Mouse (Mus musculus) pancreas, adult 10 weeks (tissue): ENCODE data around the gene 2510039O18Rik. TPM values are rescaled to one million over a fixed set of nuclear protein-coding genes. Genes with fewer than 3 reads are reported as not detected.

Source experiments
- polyA plus RNA-seq: library from polyadenylated mRNA; stranded (reverse); fragments of 350-450 nt; fragmentation: Illumina TruSeq; extraction: RNeasy Lipid Tissue Mini Kit (QIAGEN cat#74804); gene quantifications from one replicate; pipeline ENCODE4 v1.2.3, GENCODE M21; 2015; ENCODE audit warnings: low read depth, low replicate concordance; ENCODE audit not compliant: insufficient read depth

Gene 2510039O18Rik
- 7.1 TPM for polyA plus RNA-seq

DNA sequence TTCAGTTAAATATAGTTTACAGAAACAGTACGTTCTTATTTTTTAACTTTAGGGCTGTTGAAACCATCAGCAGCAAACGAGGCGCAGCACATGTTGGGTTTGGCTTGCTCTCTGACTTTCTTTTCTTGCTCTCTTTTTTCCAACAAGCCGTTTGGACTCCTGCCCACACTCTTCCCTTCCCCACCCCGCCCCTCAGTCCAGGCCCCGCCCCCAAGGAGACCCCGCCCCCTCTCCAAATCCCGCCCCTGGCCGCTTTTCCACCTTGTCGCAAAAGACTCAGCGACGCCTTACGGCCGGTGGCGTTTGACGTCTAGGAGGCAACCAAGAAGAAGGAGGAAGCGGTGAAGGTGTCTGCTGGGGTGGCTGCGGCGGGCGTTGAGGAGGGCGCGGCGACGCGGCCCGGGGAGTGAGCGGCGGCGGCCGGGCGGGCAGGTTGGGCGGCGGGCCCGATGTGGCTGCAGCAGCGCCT is at the start of gene 2510039O18Rik:
2510039O18Rik (plus strand) TSS at position 320 of the 469 bp plus-strand sequence.

DNA sequence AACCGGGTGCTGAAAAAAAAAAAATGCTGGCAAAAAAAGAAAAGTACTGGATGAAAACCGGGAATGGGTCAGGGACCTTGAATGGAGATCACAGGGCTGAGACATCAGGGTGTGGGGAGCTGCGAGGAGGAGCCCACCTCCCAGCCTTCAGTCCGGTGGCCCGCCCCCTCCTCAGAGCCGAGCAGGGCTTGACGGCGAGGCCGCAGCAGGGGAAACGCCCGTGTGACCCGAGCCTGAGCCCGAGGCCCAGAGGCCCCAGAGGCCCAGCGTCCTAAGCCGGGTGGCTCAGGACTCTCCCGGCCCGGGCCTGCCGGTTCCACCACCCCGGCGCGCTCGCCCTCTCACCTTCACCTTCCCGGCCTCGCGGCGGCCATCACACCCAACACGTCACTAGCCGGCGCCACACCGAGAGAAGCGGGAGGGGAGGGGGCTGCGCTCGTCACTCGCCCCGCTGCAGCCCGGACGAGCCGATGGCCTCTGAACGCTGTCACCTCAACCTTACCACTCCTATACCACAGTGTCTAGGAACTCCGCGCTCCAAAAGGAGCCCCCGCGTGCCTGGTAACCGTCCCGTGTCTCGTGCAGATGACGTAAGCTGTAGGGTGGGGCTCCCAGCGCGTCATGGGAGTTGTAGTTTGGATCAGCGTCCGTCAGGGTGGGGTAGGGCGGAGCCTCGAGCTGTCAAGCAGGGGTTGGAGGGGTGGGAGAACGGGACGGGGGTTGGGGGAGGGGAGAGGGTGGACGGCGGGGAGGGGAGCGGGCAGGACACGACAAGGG is 36.2 kb upstream of the 2510039O18Rik start, which contains the start of gene Mfn2:
Mfn2 (minus strand) TSS at position 392 of the 777 bp plus-strand sequence.

DNA sequence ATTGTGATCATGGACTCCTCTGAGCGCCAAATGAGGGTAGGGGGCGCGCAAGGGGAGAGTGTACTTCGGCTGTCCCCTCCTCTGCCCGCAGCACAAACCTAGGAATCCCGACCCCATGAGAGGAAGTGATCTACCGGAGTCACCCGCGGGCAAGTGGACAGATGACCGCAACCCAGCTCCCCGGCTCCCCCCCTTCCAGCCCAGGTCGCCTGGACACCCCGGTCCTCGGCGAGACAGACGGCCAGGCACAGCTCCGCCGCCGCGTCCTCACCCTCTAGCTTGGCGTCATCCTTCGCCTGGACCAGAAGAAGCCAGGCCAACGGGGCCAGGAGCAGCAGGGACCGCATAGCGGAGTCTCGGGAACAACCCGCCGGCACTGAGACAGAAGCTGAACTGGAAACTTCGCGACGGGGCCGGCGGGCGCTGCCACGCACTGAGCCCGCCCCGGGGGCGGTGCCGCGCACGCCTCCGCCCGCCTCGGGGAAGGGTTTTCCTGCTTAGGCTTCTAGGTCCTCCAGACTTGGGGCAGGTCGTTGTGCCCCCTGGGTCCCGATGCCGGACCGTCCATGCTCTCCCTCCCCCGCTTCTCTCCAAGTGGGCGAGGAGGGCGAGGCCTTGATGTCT is 4.3 kb upstream of the 2510039O18Rik start, which contains the start of gene Plod1:
Plod1 (minus strand) TSS at position 437 of the 624 bp plus-strand sequence.

DNA sequence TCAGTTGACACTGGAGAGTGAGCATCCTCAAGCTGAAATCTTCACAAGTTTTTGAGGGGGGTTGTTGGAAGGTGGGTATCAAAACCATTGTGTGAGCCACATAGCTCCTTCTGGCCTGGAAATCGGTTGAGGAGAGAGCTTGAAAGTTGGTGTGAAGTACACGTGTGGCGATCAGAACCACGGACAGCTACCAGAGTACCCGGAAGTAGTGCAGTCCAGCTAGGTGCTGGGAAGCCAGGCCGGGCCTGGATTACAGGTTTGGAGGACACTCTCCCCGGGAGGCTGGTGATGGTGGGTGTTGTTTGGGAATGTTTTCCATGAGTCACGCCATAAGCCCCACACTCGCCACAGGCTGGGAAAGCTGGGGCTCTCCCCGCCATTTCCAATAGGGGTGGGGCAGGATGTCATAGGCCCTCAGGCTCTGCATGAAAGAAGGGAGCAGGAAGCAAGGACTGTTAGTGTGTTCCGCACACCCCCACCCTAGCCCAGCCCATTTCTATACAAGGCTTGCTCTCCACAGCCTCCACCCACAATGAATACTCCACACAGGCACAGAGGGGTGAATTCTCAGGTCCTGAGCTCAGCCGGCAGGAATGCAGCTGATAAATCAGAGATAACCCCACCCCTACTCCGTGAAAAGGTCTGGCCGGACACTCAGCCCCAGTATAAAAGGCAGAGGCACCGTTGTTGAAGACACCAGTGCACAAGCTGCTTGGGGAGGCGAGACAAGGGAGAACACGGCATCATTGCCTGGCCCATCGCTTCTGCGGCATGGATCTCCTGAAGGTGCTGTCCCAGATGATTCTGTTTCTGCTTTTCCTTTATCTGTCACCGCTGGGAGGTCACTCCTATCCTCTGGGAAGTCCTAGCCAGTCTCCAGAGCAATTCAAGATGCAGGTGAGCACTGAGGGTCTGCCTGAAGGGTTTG is 44.8 kb downstream of the 2510039O18Rik start, which contains the start of gene Nppb:
Nppb (plus strand) TSS at position 584 of the 928 bp plus-strand sequence.

Other genes starting within 250 kb of the 2510039O18Rik start
- gene Zfp534, start 238.3 kb upstream of the 2510039O18Rik start, polyA plus RNA-seq = not detected
- 3.6 TPM for gene Zfp984, start 131.1 kb upstream of the 2510039O18Rik start, polyA plus RNA-seq
- gene Zfp933, start 92.5 kb upstream of the 2510039O18Rik start, polyA plus RNA-seq = 2.1 TPM
- gene Miip, start 72.1 kb upstream of the 2510039O18Rik start, polyA plus RNA-seq = 26.2 TPM
- 1.4 TPM for gene Fv1, start 71.9 kb upstream of the 2510039O18Rik start, polyA plus RNA-seq
- 8.5 TPM for gene Mfn2, start 36.2 kb upstream of the 2510039O18Rik start, polyA plus RNA-seq
- 12.8 TPM for gene Plod1, start 4.1 kb upstream of the 2510039O18Rik start, polyA plus RNA-seq
- gene Nppb, start 44.9 kb downstream of the 2510039O18Rik start, polyA plus RNA-seq = not detected
- gene Nppa, start 59.8 kb downstream of the 2510039O18Rik start, polyA plus RNA-seq = not detected
- 2.5 TPM for gene Clcn6, start 97.9 kb downstream of the 2510039O18Rik start, polyA plus RNA-seq
- gene Mthfr, start 98.2 kb downstream of the 2510039O18Rik start, polyA plus RNA-seq = 21.1 TPM
- 11.2 TPM for gene Agtrap, start 147.1 kb downstream of the 2510039O18Rik start, polyA plus RNA-seq
- 2.2 TPM for gene Mad2l2, start 189.5 kb downstream of the 2510039O18Rik start, polyA plus RNA-seq
- not detected for gene Draxin, start 189.8 kb downstream of the 2510039O18Rik start, polyA plus RNA-seq
- 10.4 TPM for gene Fbxo6, start 211.2 kb downstream of the 2510039O18Rik start, polyA plus RNA-seq
- gene Fbxo44, start 219.6 kb downstream of the 2510039O18Rik start, polyA plus RNA-seq = 3.0 TPM
- gene Fbxo2, start 219.7 kb downstream of the 2510039O18Rik start, polyA plus RNA-seq = 1.3 TPM